Mouse (Mus musculus) CH12F3 (cell line): Measurements from ENCODE around the gene Trpm1.

Experiments used
- in situ Hi-C: fragments of 300-500 bp; cut with MboI; formaldehyde crosslinking; loops from 2 replicates; pipeline ENCODE4 v1.14.3; 2020; ENCODE audit warnings: low sequenced_read_pairs

Trpm1 gene

DNA sequence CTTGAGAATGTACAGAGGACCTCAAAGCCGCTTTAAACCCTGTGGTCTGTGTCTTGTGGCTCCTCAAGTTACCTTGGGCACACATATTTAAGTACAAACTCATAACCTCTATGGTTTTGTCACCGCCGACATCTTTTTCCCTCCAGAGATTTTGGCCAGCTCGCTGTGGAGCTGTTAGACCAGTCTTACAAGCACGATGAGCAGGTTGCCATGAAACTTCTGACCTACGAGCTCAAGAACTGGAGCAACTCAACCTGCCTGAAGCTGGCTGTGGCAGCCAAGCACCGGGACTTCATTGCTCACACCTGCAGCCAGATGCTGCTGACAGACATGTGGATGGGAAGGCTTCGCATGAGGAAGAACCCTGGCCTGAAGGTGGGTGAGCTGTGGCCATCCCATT is 76.3 kb downstream of the Trpm1 start:
- in situ Hi-C loops = no loop called here

DNA sequence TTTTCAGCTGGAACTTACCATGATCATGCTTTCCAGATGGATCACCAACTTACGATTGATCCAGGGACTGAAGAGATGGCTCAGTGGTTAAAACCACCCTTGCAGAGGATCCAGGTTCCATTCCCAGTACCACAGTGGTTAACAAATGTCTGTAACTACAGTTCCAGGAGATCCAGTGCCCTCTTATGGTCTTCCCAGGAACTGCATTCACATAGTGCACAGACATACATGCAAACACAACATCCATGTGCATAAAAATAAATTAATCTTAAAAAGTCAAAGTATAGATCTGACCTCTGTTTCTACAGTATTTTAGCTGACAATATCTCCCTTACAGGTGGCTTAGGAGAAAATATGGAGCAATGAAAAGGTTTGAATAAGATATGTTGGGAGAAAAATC is 77.4 kb downstream of the Trpm1 start:
- in situ Hi-C loops = no loop called here

DNA sequence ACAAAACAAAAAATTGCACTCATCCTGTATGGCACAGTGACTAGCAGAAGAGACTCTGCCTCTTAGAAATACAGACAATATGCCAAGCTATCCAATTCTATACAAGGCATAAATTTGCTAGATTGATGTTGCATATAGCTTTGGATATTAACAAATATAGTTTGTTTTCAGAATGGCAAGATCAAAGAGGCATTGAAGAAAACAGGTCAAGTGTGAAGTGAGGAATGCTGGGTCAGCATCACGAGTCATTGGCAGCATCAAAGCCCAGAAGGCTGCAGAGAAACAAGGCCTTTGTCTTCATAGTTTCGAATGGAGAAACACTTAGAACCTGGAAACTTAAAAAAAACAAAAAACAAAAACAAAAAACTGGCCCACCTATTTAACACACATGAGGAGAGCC is 78.4 kb downstream of the Trpm1 start:
- in situ Hi-C loops = no loop called here

DNA sequence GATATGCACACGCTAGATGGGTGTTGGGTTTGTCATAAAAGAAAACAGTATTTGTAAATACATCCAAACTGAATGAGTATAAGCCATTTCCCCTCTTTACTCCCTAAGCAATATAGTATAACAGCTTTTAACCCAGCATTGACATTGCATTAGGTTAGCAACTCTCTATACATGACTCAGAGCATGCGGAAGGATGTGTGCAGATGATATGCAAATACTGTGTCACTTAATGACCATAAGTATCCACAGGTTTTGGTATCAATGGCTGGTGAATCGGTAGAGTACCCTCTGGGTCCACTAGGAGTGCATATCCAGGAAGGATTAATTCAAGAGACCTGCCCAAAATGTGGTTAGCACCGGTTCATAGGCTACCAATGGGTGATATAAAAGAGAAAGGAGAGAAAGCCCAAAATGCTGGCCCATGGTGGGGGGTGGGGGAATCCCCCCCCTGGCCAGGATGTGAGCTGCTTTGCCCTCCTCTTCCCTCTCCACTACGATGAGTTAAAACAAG is 80.7 kb downstream of the Trpm1 start:
- in situ Hi-C loops = no loop called here

DNA sequence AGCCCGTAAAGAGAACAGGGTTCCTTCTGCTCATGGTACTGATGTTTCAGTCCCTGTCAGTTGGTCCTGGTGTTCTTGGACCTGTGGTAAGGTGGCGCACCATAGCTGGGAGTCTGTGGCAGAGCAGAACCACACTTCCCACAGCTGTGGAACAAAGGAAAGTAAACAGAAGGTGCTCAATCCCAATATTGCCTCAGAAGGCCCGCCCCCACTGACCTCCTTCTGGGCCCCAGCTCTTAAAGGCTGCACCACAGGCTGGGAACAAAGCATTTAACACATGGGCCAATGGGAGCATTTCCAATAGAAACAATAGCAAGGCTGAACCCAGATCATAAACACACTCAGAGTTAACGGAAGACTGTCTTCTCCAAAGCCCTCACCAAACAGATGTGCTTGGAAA is 82.9 kb downstream of the Trpm1 start:
- in situ Hi-C loops = no loop called here

DNA sequence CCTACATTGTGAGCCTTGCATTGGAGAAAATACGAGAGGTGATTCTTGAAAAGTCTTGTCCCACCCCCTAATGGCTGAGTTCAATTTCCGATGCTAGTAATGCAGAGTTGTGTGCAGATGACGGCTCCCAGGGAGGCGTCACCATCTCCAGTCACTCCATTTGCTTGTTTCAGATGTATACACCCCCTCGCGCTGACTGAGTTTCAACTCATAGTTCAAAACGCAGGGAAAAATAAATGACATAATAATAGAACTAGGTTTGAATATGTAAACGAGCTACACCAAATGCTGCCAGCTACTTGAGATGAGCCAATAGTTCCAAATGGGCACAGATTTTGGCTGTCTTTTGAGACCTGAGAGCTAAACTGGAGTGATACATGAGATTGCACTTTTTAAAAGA is 84.1 kb downstream of the Trpm1 start:
- in situ Hi-C loops = no loop called here

DNA sequence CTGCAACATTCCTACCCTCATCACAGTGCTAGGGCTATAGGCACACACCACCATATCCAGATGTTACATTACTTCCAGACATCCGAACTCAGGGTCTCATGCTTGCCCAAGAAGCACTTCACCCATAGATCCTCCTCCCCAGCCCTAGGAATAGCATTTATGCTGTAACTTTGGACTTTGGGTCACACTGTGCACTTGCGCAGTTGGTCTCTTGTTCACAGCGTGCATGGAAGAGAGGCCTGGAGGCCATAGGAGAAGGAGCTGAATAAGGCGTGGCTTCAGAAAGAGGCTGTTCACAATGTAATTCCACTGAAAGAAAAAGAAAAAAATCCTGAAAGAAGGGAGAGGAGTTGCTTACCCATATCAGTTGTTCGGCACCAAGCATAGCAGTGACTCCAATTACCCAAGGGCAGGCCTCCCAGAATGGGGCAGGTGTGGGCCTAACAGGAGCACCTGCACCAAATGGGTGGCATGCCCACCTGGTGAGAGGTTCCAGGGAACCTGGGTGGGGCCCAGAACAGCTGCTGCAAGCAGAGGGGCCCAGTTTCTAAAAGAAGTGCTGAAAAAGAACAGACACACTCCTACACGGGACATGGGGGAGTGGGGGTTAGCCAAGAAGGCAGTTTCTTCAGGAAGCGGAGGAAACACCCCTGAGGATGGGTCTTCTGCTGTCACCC is 84.9 kb downstream of the Trpm1 start:
- in situ Hi-C loops = no loop called here

DNA sequence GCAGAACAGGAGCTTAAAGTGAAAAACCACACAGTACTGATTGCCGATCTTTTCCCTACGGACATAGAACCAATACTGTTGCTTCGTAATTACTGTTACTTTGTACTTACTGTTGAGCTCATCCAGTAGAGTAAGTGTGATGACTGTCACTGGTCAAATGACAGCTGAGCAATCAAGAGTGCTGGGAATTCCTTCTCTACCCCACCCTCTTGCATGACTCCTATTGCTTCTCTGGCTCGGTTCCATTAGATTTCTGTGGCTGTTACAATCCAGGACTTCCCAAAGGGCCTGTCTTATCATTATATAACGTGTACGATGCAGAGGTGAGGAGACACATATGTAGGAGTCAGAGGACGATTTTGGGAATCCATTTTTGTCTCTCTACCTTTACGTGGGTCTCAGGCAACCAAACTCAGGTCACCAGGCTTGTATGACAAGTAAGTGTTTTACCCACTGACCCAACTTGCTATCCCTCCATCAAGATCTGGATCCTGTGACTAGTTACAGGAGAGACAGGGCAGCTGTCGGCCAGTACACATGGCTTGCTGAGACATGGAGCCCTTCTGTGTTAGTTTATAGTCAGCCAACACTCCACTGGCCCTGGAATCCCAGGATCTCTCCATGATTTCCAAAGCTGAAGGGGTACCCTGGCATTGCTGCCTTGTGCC is 85.6 kb downstream of the Trpm1 start:
- in situ Hi-C loops = no loop called here

DNA sequence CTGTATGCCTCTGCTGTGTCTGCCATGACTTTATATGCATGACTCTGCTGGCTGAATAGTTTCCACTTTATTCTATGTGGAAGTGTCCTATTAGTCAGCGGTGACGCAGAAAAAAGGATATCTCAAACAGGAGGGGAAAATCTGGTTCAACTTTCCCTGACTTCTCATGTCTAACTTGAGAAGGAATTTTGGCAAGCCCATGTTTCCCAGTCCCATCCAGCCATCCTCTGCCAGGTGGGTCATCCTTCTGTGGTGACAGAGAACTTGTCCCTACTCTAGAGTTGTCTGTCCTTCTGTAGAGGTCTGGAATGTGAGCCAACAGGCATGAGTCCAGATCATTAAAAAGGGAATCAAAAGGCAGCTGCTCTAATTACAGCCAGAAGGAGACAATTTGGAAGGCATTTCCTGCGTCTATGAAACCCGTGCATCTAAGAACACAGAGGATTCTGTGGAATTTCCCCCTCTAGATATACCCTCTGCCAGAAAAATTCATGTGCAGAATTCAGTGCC is 86.2 kb downstream of the Trpm1 start:
- in situ Hi-C loops = no loop called here

DNA sequence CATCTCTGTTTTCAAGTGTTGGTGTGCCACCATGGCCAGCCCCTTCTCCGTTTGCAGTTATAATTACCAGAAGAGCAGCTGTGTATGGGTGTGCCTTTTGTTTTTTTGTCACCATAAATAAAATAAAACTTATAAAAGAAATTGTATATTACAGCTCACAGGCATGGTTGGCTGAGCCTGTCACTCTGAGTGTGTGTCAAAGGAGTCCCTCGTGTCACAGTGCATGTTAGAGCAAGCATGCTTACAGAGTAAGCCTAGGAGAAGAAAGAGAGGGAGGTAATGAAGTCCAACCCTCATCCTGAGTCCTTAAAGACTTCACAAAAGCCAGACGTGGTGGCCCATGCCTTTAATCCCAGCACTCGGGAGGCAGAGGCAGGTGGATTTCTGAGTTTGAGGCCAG is 88.8 kb downstream of the Trpm1 start:
- in situ Hi-C loops = no loop called here

DNA sequence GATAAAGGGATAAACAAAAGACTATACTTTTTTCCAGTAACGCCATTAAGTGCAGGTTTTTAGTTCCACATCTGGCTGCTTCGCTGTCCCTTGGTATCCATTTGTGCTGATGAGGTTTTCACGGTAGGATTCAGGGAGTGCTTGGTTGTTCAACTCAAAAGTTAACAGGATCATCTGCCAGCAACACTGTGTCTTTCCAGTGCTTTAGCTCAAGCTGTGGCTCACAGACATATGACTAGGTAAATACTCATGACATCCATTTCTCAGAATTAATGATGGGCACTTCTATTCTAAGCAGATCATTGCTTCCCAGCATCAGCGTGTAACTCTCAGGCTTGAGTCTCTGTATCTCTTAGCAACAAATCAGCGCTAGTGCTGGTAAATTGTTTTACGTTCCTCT is 90.7 kb downstream of the Trpm1 start:
- in situ Hi-C loops = no loop called here

DNA sequence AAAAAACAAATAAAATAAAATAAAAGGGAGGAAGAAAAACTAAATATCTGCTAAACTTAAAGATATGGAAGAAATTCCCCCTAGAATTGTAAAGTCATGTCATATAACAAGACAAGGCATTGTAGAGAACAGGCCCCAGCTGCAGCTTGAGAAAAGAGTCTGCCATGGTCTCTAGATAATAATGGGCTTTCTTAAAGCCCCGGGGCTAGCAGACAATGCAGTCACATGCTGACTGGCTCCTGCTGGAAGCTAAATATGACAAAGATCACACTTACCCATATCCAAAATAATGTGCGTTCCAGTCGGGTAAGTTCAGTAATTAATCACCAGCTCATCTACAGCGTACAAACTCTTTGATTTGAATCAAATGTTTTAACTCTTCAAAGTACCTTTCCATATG is 93.1 kb downstream of the Trpm1 start:
- in situ Hi-C loops = no loop called here

DNA sequence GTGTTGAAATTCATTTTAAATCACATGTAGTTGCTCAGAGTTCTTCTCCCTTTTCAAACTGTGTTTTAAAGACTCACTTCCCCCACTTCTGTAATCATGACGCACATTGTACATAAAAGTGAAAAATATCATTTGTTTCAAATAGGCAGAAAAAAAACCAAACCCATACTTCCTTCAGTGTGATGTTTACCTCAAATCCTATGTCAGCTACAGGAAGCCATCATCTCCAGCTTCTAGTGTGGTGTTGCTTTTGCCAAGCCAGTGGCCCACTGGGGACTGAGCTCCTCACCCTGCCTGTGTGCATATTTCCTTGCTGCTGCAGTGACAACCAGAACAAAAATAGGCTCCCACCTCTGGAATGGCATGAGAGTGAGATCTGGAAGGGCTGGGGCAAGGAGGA is 94.7 kb downstream of the Trpm1 start:
- in situ Hi-C loops = no loop called here

DNA sequence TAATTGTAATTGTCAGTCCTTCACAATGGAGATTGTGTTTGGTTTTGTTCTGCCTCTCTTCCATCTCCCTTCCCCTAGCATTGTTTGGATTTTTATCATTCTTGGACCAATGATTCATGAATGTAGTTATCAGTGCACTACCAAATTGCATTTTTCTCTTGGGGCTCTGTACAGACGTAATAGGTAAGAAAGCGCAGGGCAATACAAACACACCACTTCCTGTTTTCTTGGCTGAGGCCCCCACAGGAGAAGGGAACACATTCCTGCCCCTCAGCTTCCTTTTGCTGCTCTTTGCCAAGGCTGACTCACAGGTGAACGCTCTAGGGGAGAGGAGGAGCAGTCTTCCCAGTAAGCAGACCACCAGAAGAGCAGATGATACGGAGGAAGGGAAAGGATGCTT is 96.1 kb downstream of the Trpm1 start:
- in situ Hi-C loops = no loop called here

DNA sequence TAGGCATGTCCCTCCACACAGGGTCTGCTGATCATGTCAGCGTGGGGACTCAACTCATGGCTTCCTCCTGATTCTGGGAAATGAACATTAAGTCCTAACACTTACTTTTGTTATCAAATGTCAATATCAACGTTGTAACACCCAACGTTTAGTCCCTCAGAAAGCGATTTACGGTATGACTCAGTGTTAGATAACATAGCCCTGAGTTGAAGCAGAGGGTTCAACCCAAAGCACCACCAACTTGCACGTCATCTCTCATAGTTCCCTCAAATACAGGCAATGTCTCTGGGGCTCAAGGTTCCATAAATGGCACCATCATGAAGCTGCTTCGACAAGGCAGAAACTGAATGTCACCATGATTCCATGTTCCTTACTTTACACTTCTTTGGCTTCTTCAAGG is 96.8 kb downstream of the Trpm1 start:
- in situ Hi-C loops = no loop called here

DNA sequence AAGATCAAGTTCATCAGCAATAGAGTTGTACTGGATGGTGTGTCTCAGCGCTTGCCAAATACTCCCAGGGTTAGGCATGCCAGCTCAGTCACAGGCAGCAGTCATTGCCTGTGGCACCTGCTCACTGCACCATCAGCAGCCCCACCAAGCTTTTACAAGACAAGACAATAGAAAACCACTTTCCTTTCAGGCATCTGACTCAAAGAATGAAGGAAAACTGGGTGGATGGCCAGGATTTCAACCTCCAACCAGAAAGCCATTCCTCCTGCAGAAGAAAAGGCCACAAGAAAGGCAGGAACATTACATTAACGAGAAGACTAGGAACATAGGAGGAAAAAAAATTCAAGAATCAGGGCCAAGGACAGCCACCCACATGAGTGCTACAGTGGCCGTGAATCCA is 100.1 kb downstream of the Trpm1 start:
- in situ Hi-C loops = no loop called here

DNA sequence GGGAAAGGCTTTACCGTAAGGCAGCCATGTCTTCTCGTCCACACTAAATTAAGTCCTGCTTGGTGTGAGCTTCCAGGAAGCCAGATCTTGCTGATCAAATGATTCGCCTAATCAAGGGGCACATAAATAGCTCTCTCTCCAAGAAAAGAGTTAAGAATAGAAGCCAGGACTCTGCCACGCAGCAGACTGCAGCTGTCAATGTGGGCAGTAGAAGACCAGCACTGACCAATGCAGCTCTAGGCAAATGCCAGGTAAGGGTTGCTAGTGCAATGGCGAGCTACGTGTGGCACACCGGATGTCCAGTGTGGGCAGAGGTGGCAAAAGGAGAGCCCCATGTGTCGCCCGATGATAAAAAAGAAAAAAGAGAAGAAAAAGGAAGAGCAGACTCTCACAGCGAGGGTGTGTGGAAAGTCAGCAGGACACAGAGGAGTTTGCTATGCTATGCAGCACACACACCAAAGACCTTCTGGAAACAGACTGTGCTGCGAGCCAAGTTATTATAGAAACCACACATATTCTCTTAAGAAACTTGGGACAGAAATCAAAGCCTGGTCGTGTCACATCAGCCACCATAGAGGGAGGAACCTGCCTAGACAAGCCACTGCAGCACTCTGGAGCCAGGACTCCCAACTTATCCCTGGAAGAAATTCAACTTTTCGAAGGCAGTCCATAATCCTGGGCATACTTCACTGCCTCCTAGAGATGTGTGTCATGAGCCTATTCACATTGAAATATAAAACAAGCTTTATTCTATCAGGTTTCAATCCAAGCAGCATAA is 112.1 kb downstream of the Trpm1 start:
- in situ Hi-C loops = no loop called here

DNA sequence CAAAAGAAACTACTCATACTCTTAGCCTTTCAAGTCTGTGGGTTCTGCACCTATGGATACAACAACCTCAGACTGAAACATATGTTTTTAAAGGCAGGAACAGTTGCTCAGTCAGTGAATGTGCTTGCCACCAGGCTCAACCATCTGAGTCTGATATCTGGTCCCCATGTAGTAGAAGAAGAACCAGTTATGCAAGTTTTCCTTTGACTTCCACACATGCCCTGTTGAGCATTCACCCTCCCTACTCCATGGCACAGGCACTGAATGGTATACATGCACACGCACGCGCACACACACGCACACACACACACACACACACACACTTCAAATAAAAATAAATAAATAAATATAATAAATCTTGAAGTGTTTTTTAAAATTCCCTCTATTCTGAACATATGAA is 113.0 kb downstream of the Trpm1 start:
- in situ Hi-C loops = no loop called here

DNA sequence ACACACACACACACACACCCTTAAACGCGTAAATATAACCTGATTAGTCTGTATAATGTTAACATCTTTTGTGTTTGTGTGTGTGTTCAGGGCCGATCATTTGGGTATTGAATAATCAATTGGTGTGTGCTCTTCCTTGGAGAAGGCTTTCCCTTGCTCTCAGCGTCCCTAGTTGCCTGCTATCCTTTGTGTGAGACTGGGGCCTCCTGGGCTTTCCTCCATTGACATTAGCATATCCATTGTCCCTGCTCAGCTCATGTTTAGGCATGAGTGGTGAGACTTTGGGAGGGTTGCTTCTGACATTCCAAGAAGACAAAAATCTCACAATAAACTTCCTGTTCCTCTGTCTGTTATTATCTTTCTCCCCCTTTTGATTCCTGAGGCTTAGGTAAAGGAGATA is 118.3 kb downstream of the Trpm1 start:
- in situ Hi-C loops = no loop called here

DNA sequence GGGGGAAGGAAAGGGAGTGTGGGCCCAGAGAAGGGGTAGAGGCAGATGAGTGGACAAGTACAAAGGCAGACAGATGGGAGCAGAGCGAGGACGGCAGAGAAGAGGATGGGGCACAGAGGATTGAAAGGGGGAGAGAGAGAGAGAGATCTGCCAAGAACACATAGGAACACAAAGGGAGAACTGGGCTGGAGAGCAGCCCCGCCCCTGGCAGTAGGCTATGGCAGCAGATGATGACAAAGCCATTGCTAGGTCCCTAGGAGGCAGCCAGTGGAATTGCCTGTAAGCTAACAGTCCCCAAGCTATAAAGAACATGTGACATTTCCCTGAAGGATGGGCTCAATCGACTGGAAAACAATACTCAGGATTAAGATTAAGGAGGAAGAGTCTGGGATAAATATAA is 121.9 kb downstream of the Trpm1 start:
- in situ Hi-C loops = no loop called here

DNA sequence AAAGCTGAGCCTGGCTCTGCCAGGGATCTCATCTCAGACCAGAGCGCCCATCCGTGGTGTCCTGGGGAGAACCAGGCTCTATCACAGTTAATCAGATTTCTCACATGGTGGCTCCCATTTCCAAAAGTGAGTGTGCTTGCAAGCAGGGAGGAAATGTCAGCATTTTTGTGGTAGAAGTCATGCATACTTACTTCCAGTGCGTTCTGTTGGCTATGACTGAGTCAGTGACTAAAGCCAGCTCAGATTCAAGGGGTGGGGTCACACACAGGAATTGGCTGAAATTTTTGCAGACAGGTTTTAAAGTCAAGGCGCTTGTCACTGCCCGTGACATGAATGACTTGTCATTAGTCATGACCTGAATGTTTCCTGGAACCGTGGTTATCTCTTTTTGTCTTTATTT is 123.3 kb downstream of the Trpm1 start:
- in situ Hi-C loops = no loop called here

DNA sequence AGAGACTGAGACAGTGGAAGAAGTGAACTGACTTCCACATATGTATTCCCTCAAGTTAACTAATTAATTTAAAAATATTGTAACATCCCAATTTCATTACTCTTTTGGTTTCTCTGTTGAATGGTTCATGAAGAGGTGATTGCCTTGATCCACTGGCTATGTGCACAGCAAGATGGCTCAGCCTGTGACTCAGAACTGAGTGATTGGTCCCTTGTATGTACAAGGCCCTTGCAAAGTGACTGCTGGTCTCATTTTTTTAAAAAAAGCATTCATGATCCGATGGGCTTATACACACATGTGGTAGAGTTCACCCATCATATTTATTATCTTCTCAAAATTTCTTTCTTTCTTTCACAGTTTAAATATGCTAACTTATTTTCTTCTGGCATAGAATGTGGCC is 124.9 kb downstream of the Trpm1 start:
- in situ Hi-C loops = no loop called here
